Mouse (Mus musculus) intestine, embryonic 14.5 days (tissue): ENCODE measurements at regions not wholly inside any gene's neighbourhood (a gene's known extent, or its start where the extent isn't known, plus 50 kb on each side); places are given as distances from the start of the nearest gene placed in this dataset.

Source experiments
- ATAC-seq: fragments of 200-750 bp; cut with Nextera tagmentation; replicated peaks from 2 replicates; pipeline ENCODE4 v1.8.0; 2017; ENCODE audit warnings: low read depth, moderate number of reproducible peaks, moderate TSS enrichment, moderate library complexity; ENCODE audit not compliant: low FRiP score, low TSS enrichment
- DNase-seq: peaks from one replicate; pipeline ENCODE4 v3.0.0-alpha.2; 2018; ENCODE audit warnings: low spot score
- H3K27ac ChIP-seq: fragments of 300-500 bp; sonication (generic); 2 replicates; pipeline ENCODE4 v1.5.1; 2014; ENCODE audit warnings: low read depth, mild to moderate bottlenecking, control low read depth
- H3K27me3 ChIP-seq: fragments of 300-500 bp; sonication (generic); replicated peaks from 2 replicates; pipeline ENCODE4 v1.6.1; 2014; ENCODE audit warnings: low read length, control low read depth; ENCODE audit not compliant: control insufficient read depth, insufficient read depth
- H3K36me3 ChIP-seq: fragments of 300-500 bp; sonication (generic); 2 replicates; pipeline ENCODE4 v1.6.1; 2014; ENCODE audit warnings: low read length, control low read depth; ENCODE audit not compliant: control insufficient read depth, insufficient read depth
- H3K4me1 ChIP-seq: fragments of 300-500 bp; sonication (generic); replicated peaks from 2 replicates; pipeline ENCODE4 v1.6.1; 2014; ENCODE audit warnings: low read length, control low read depth, mixed read lengths; ENCODE audit not compliant: control insufficient read depth, insufficient read depth
- H3K4me2 ChIP-seq: fragments of 300-500 bp; sonication (generic); 2 replicates; pipeline ENCODE4 v1.6.1; 2014; ENCODE audit warnings: low read length
- H3K4me3 ChIP-seq: fragments of 300-500 bp; sonication (generic); 2 replicates; pipeline ENCODE4 v1.5.1; 2014; ENCODE audit warnings: low read depth, low read length, control low read depth, mixed read lengths
- H3K9ac ChIP-seq: fragments of 300-500 bp; sonication (generic); 2 replicates; pipeline ENCODE4 v1.6.1; 2014; ENCODE audit warnings: mild to moderate bottlenecking, low read length
- H3K9me3 ChIP-seq: fragments of 300-500 bp; sonication (generic); 2 replicates; pipeline ENCODE4 v1.6.1; 2016; ENCODE audit warnings: low read length, control low read depth; ENCODE audit not compliant: control insufficient read depth
- WGBS: fragments of 180-500 bp; shearing (Covaris S2); extraction: QIAGEN DNeasy Blood & Tissue Kit; methylation state at CpG from one replicate; pipeline ENCODE4 v1.1.7; 2014; 5-methylcytosine and 5-hydroxymethylcytosine counted together

GRCm38 (mm10) chr7:34483368-34483767, 90.3 kb upstream of the Lsm14a start:
- H3K27ac ChIP-seq = no peak overlapping the region
- H3K4me1 ChIP-seq = no peaks in the 10 kb centered on the region
- 0 out of 2 replicates have a peak, but pooled peaks cover 3% of the 10 kb centered on the region for H3K9me3 ChIP-seq
- no peak for DNase-seq
- WGBS = 76% methylated on average over 8 of the region's 9 CpGs
- H3K36me3 ChIP-seq = no peaks in the 10 kb centered on the region
- H3K27me3 ChIP-seq = no peaks in the 10 kb centered on the region
- no peak overlapping the region for H3K9ac ChIP-seq
- no peak overlapping the region for H3K4me2 ChIP-seq
- no peak for ATAC-seq
- H3K4me3 ChIP-seq = no peak overlapping the region

- ATAC-seq (no peak), DNase-seq (no peak)
- Histone ChIP-seq H3K36me3 (no peaks in the 10 kb centered on the region), H3K4me1 (no peaks in the 10 kb centered on the region), H3K27me3 (no peaks in the 10 kb centered on the region), H3K9me3 (0 out of 2 replicates have a peak, but pooled peaks cover 3% of the 10 kb centered on the region), H3K27ac (no peak overlapping the region), H3K9ac (no peak overlapping the region), H3K4me2 (no peak overlapping the region), H3K4me3 (no peak overlapping the region)
- WGBS = 71% methylated on average over 5 of the region's 5 CpGs
Measured at GRCm38 (mm10) chr7:34480771-34481170, 87.7 kb upstream of the Lsm14a start.

- no peak overlapping the region for H3K4me3 ChIP-seq
Measured at GRCm38 (mm10) chr7:34471003-34471402, 77.9 kb upstream of the Lsm14a start.

GRCm38 (mm10) chr7:34462069-34462468, 69.0 kb upstream of the Lsm14a start:
- H3K9me3 ChIP-seq = no peaks in the 10 kb centered on the region
- H3K4me3 ChIP-seq = no peak overlapping the region
- no peak for ATAC-seq
- no peak overlapping the region for H3K9ac ChIP-seq
- no peaks in the 10 kb centered on the region for H3K4me1 ChIP-seq
- no peaks in the 10 kb centered on the region for H3K27me3 ChIP-seq
- no peaks in the 10 kb centered on the region for H3K36me3 ChIP-seq
- no peak for DNase-seq
- H3K4me2 ChIP-seq = no peak overlapping the region
- WGBS = 53% methylated on average over 9 of the region's 9 CpGs
- H3K27ac ChIP-seq = no peak overlapping the region

More at GRCm38 (mm10) chr7:34471003-34471402, 77.9 kb upstream of the Lsm14a start:
- H3K9me3 ChIP-seq = no peaks in the 10 kb centered on the region
- H3K9ac ChIP-seq = no peak overlapping the region
- H3K27ac ChIP-seq = no peak overlapping the region
- H3K4me1 ChIP-seq = no peaks in the 10 kb centered on the region
- H3K4me2 ChIP-seq = no peak overlapping the region
- no peaks in the 10 kb centered on the region for H3K36me3 ChIP-seq
- H3K27me3 ChIP-seq = no peaks in the 10 kb centered on the region
- ATAC-seq (no peak), DNase-seq (no peak)
- 65% methylated on average over 14 of the region's 14 CpGs for WGBS

- Histone ChIP-seq H3K27me3 (no peaks in the 10 kb centered on the region), H3K9ac (no peak overlapping the region), H3K4me1 (no peaks in the 10 kb centered on the region), H3K4me2 (no peak overlapping the region), H3K27ac (no peak overlapping the region), H3K4me3 (no peak overlapping the region), H3K9me3 (no peaks in the 10 kb centered on the region), H3K36me3 (no peaks in the 10 kb centered on the region)
- 69% methylated on average over 3 of the region's 3 CpGs for WGBS
- DNase-seq (no peak), ATAC-seq (no peak)
Measured at GRCm38 (mm10) chr7:34459834-34460495, 66.8 kb upstream of the Lsm14a start.

- no peaks in the 10 kb centered on the region for H3K4me1 ChIP-seq
- H3K4me3 ChIP-seq = no peak overlapping the region
- H3K27ac ChIP-seq = no peak overlapping the region
- H3K27me3 ChIP-seq = no peaks in the 10 kb centered on the region
- no peaks in the 10 kb centered on the region for H3K9me3 ChIP-seq
- ATAC-seq = no peak
- H3K9ac ChIP-seq = no peak overlapping the region
- H3K36me3 ChIP-seq = no peaks in the 10 kb centered on the region
- 83% methylated on average over 4 of the region's 4 CpGs for WGBS
- DNase-seq = no peak
- H3K4me2 ChIP-seq = no peak overlapping the region
Measured at GRCm38 (mm10) chr7:34458851-34459250, 65.7 kb upstream of the Lsm14a start.

GRCm38 (mm10) chr7:34448364-34448763, 55.2 kb upstream of the Lsm14a start:
- no peak overlapping the region for H3K4me2 ChIP-seq
- H3K9ac ChIP-seq = no peak overlapping the region
- H3K4me3 ChIP-seq = no peak overlapping the region
- H3K27ac ChIP-seq = no peak overlapping the region
- no peak for ATAC-seq
- no peaks in the 10 kb centered on the region; the same call in 1 of the 2 replicates for H3K9me3 ChIP-seq
- DNase-seq = no peak
- 89% methylated on average over 2 of the region's 2 CpGs for whole genome bisulfite sequencing
- H3K27me3 ChIP-seq = no peaks in the 10 kb centered on the region
- no peaks in the 10 kb centered on the region for H3K4me1 ChIP-seq
- H3K36me3 ChIP-seq = no peaks in the 10 kb centered on the region

- Histone ChIP-seq H3K27me3 (no peaks in the 10 kb centered on the region), H3K9me3 (no peaks in the 10 kb centered on the region), H3K4me2 (no peak overlapping the region), H3K27ac (no peak overlapping the region), H3K9ac (no peak overlapping the region), H3K4me3 (no peak overlapping the region), H3K36me3 (no peaks in the 10 kb centered on the region), H3K4me1 (no peaks in the 10 kb centered on the region)
- ATAC-seq (no peak), DNase-seq (no peak)
- 52% methylated on average over 17 of the region's 17 CpGs for WGBS
Measured at GRCm38 (mm10) chr7:34444263-34444662, 51.1 kb upstream of the Lsm14a start.
